Mouse (Mus musculus) kidney, postnatal 0 days (tissue): ENCODE measurements around the gene Anks1b. TPM values are rescaled to one million over a fixed set of nuclear protein-coding genes. Genes with fewer than 3 reads are reported as not detected.
A peak's percentile ranks its signal among the peaks of the same experiment; 100 is the strongest.

ENCODE experiments used
- ATAC-seq: fragments of 200-750 bp; cut with Nextera tagmentation; replicated peaks from 2 replicates; pipeline ENCODE4 v1.8.0; 2017; ENCODE audit warnings: low read depth, moderate number of reproducible peaks, moderate TSS enrichment, moderate library complexity; ENCODE audit not compliant: low FRiP score
- DNase-seq: peaks from one replicate; pipeline ENCODE4 v3.0.0-alpha.2; 2016; ENCODE audit warnings: low spot score
- H3K27ac ChIP-seq: fragments of 300-500 bp; sonication (generic); 2 replicates; pipeline ENCODE4 v1.5.1; 2014; ENCODE audit warnings: mild to moderate bottlenecking
- H3K27me3 ChIP-seq: fragments of 300-500 bp; sonication (generic); 2 replicates; pipeline ENCODE4 v1.6.1; 2014; ENCODE audit warnings: low read length, mixed read lengths; ENCODE audit not compliant: insufficient read depth
- H3K36me3 ChIP-seq: fragments of 300-500 bp; sonication (generic); 2 replicates; pipeline ENCODE4 v1.6.1; 2014; ENCODE audit warnings: low read length, mixed read lengths; ENCODE audit not compliant: insufficient read depth
- H3K4me1 ChIP-seq: fragments of 300-500 bp; sonication (generic); replicated peaks from 2 replicates; pipeline ENCODE4 v1.6.1; 2014; ENCODE audit warnings: antibody characterized with exemption, low read length, mixed read lengths; ENCODE audit not compliant: insufficient read depth
- H3K4me2 ChIP-seq: fragments of 300-500 bp; sonication (generic); 2 replicates; pipeline ENCODE4 v1.6.1; 2014; ENCODE audit warnings: mild to moderate bottlenecking, low read length, moderate library complexity, mixed read lengths
- H3K4me3 ChIP-seq: fragments of 300-500 bp; sonication (generic); replicated peaks from 2 replicates; pipeline ENCODE4 v1.5.1; 2014; ENCODE audit warnings: low read depth, low read length
- H3K9ac ChIP-seq: fragments of 300-500 bp; sonication (generic); 2 replicates; pipeline ENCODE4 v1.6.1; 2014; ENCODE audit warnings: low read depth, low read length
- H3K9me3 ChIP-seq: fragments of 300-500 bp; sonication (generic); replicated peaks from 2 replicates; pipeline ENCODE4 v1.6.1; 2016; ENCODE audit warnings: low read length, inconsistent platforms, mixed read lengths
- CTCF ChIP-seq: IDR thresholded peaks from 2 replicates; pipeline ENCODE4 v1.5.1; 2016; ENCODE audit warnings: antibody characterized with exemption, low read depth, mild to moderate bottlenecking, moderate library complexity
- WGBS: fragments of 180-500 bp; shearing (Covaris S2); extraction: QIAGEN DNeasy Blood & Tissue Kit; methylation state at CpG from one replicate; pipeline ENCODE4 v1.1.7; 2014; 5-methylcytosine and 5-hydroxymethylcytosine counted together
- polyA plus RNA-seq: library from polyadenylated mRNA; unstranded; fragments of >200 nt; fragmentation: Nextera tagmentation; extraction: Ambion mirVana; gene quantifications from 2 replicates; pipeline ENCODE4 v1.2.1, GENCODE M21; 2015

Gene Anks1b
- polyA plus RNA-seq, 1 experiment from 2014 or later, result 3.1 TPM

DNA sequence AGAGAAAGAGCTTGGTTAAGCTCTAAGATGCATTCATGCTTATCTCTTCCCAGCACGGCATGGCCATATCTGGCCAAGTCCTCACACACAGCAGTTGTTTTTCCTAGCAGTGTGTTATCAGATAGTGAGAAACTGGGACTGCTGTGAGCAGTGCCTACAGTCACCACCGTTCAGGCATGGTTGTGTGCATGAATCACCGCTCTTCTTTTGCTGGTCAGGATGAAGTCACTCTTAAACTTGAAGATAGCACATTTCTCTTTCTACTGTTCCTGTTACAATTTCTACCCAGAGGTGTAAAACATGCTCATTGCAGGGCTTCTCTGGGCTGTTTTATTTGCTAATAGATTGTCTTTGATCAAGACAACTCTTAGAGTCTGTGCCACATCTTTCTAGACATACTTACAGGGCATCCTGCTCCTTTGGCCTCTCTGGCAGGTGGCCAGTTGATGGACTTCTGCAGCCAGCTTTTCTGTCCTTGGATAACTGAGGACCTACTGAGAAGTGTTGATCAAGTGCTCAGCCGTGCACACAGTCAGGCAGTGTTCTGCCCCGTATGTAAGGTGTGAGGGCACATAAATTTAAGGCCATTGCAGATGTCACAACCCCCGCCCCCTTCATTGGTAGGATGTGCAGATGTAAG lies 296.8 kb downstream of the Anks1b start:
- TF ChIP-seq CTCF, result no peak

DNA sequence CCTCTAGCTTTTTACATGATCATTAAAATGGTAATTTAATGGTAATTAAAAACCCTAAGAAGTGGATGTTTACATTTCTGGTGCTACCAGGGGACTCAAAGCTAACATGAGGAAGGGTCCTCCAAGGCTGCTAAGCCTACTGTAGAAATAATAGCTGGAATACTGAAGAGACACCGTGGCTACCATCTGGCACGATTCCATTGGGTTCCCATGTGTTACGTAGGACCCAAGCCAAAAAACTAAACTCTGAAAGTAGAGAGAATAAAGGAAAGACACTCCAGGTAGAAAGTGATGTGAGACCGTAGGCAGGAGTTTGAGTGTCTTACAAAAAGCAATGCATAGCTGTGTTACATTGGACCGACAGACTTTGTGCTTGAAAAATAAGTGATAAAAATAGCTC lies 317.1 kb downstream of the Anks1b start:
- H3K36me3 ChIP-seq, result no peaks in the 10 kb centered on the region
- no peak overlapping the region for H3K9ac ChIP-seq
- H3K4me1 ChIP-seq, result no peaks in the 10 kb centered on the region
- no peak overlapping the region for H3K4me2 ChIP-seq
- H3K27ac ChIP-seq, result no peak overlapping the region
- TF ChIP-seq CTCF, result no peak
- H3K27me3 ChIP-seq, result no peaks in the 10 kb centered on the region
- no peak for DNase-seq
- no peak for ATAC-seq
- no peaks in the 10 kb centered on the region for H3K9me3 ChIP-seq
- H3K4me3 ChIP-seq, result no peak overlapping the region
- WGBS, result 68% methylated on average over 5 of the region's 5 CpGs

More for the DNA sequence above, 296.8 kb downstream of the Anks1b start:
- Histone ChIP-seq H3K27ac (no peak overlapping the region), H3K27me3 (no peaks in the 10 kb centered on the region), H3K9me3 (no peaks in the 10 kb centered on the region), H3K9ac (no peak overlapping the region), H3K36me3 (no peaks in the 10 kb centered on the region), H3K4me2 (no peak overlapping the region), H3K4me3 (no peak overlapping the region), H3K4me1 (no peaks in the 10 kb centered on the region)
- DNase-seq (no peak), ATAC-seq (no peak)
- WGBS, result 69% methylated on average over 6 of the region's 6 CpGs

DNA sequence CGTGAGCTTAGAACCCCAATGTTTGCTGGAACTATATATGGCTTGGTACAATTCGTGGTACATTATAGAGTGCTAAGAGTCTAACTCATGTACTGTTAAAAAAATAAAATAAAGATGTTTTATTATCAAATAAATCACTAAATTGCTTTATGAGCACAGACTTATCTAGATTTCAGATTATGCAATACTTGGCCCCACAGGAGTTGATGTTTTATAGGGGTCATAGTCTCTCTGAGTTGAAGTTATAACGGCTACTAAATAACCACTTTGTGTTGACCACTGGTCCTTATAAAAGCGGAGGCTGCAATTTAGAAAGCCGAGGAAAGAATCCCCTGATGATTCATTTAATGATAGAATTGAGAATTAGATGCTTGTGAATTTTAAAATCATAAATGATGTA lies 323.6 kb downstream of the Anks1b start:
- Histone ChIP-seq H3K4me3 (no peak overlapping the region), H3K9ac (no peak overlapping the region), H3K27ac (no peak overlapping the region), H3K4me2 (no peak overlapping the region), H3K9me3 (no peaks in the 10 kb centered on the region), H3K4me1 (no peaks in the 10 kb centered on the region), H3K27me3 (no peaks in the 10 kb centered on the region), H3K36me3 (no peaks in the 10 kb centered on the region)
- ATAC-seq (no peak), DNase-seq (peak; percentile 2)
- WGBS, result 68% methylated on average over 5 of the region's 5 CpGs
- no peak for TF ChIP-seq CTCF

DNA sequence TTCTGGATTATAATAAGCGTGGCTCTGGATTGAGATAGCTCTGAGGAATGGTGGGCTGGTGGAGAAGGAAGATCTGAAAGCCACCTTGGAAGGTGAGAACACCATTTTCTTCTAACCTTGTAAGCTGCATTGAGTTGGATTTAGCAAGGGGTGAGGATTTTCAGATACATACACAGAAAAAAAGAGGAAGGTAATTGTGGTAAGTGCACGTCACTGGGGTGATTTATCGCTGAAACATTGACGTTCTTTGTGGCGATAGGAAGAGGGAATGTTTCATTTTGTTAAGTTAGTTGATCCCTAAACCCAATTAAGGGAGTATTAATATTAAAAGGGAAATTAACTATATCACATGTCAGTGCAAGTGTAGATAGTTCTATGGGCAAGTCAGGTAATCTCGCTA lies 336.7 kb downstream of the Anks1b start:
- TF ChIP-seq CTCF, result no peak
- no peak overlapping the region for H3K4me2 ChIP-seq
- no peaks in the 10 kb centered on the region for H3K9me3 ChIP-seq
- H3K4me1 ChIP-seq, result no peaks in the 10 kb centered on the region
- H3K4me3 ChIP-seq, result no peak overlapping the region
- H3K36me3 ChIP-seq, result no peaks in the 10 kb centered on the region
- no peak overlapping the region for H3K27ac ChIP-seq
- DNase-seq (no peak), ATAC-seq (no peak)
- WGBS, result 80% methylated on average over 6 of the region's 6 CpGs
- H3K27me3 ChIP-seq, result no peaks in the 10 kb centered on the region
- no peak overlapping the region for H3K9ac ChIP-seq

DNA sequence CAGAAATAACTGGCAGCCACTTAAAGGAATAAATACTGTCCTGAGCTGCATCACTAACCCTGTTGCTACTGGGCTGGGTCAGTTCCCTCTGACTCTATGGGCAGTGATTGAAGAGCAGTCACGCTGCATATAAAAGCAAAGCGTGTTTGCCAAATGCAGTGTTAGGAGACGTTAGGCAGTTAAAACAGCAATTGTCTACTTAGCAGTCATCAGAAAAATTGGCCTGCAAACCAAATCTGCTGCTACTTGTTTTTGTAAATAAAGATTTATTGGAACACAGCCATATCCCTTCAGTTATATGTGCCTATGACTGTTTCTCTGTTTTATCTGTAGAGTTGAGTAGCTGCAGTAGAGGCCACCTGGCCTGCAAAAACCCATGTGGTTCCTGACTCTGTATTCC lies 347.2 kb downstream of the Anks1b start:
- Histone ChIP-seq H3K9ac (no peak overlapping the region), H3K36me3 (no peaks in the 10 kb centered on the region), H3K4me2 (no peak overlapping the region), H3K4me3 (no peak overlapping the region), H3K27ac (no peak overlapping the region), H3K27me3 (no peaks in the 10 kb centered on the region), H3K4me1 (no peaks in the 10 kb centered on the region), H3K9me3 (no peaks in the 10 kb centered on the region)
- ATAC-seq, result no peak
- no peak for TF ChIP-seq CTCF
- WGBS, result 62% methylated on average over 3 of the region's 3 CpGs
- no peak for DNase-seq

DNA sequence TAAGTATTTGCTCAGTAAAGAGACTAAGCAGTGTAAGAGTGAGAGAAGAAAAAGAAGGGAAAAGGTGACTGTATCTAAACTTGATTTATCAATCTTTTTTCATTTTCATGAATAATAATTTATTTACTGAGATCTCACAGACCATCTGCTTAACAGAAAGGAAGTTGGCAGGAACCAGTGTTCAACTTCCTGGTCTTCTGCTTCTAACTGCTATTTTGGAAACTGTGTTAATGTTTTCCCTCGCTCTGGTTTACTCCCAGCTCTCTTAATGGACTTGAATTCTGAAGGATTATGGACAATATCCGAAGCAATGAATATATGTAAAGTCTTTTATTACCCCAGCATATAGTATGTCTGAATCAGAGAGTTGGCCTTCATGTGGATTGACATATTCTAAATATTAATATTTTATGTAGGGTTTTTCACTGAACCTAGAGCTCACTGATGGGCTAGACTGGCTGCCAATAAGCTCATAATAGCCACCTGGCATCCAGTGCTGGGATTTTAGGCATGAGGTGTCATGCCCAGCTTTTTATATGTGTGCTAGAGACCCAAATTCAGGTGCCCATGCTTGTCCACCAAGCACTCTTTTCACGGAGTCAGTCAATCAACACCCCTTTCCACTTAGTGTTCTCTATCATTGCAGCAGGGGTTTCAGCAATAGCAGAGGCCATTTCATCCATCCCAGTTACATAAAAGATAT lies 349.6 kb downstream of the Anks1b start:
- Histone ChIP-seq H3K9me3 (no peaks in the 10 kb centered on the region), H3K36me3 (no peaks in the 10 kb centered on the region), H3K9ac (no peak overlapping the region), H3K4me1 (no peaks in the 10 kb centered on the region), H3K27me3 (no peaks in the 10 kb centered on the region), H3K27ac (no peak overlapping the region), H3K4me2 (no peak overlapping the region), H3K4me3 (no peak overlapping the region)
- no peak for TF ChIP-seq CTCF
- DNase-seq (no peak), ATAC-seq (no peak)
- 83% methylated on average over 3 of the region's 3 CpGs for WGBS
